Mouse (Mus musculus): ENCODE measurements around the gene Hist1h2bh. TPM values are rescaled to one million over a fixed set of nuclear protein-coding genes. Genes with fewer than 3 reads are reported as not detected.

Gene Hist1h2bh
- polyA plus RNA-seq, 1 experiment from 2014 or later: 0.77 TPM

DNA sequence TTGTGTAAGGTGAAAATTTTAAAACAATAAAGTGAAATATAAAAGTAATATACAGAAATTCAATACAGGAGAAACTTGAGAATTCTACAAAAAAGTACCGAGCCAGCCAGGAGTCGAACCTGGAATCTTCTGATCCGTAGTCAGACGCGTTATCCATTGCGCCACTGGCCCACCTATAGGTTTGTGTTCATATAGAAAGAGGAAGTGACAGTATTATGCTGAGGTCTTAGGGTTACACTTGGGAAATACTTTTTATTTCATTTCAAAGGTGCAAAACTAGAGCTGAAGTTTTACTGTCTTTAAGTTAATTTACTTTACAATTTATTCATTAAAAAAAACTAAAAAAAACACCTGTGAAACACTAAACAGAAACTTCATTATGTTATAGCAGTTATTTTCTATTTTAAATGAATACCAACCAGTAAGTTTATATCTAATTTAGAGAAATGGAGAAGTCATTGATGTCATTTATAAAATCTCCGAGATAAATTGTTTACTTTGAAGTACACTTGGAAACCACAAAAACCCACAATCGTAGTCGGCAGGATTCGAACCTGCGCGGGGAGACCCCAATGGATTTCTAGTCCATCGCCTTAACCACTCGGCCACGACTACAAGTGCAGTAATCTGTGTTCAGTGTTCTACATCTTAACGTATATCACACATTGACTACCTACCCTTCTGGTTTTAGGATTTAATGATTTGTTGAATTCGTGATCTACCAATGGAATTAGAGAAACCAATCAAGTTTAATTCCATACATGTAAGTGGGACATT, 42.6 kb downstream of the Hist1h2bh start:
- no peaks in the 10 kb centered on the region for H3K36me3 ChIP-seq (ENCODE audit: control insufficient read depth, insufficient read depth, low read length)
- H3K9me3 ChIP-seq (ENCODE audit: control insufficient read depth, low read length): no peaks in the 10 kb centered on the region
- H3K4me1 ChIP-seq (ENCODE audit: control insufficient read depth, insufficient read depth, low read length): peaks cover 7% of the 10 kb centered on the region
- 0 out of 2 replicates have a peak overlapping the region, but pooled peaks have one; percentile 15 for H3K4me3 ChIP-seq (ENCODE audit: low read depth, low read length)
- no peak overlapping the region for H3K9ac ChIP-seq (ENCODE audit: low read depth, low read length)
- peak; percentile 80 for DNase-seq (ENCODE audit: low spot score)
- no peak overlapping the region for H3K27ac ChIP-seq (replicated peaks; ENCODE audit: low read depth, low read length)
- no peaks in the 10 kb centered on the region for H3K27me3 ChIP-seq (replicated peaks; ENCODE audit: control insufficient read depth, insufficient read depth, low read length)
- ATAC-seq (ENCODE audit: low read depth): peak; percentile 74
- WGBS: 2% methylated on average over 17 of the region's 17 CpGs
- H3K4me2 ChIP-seq (ENCODE audit: low read depth, low read length): peak overlapping the region; percentile 43

DNA sequence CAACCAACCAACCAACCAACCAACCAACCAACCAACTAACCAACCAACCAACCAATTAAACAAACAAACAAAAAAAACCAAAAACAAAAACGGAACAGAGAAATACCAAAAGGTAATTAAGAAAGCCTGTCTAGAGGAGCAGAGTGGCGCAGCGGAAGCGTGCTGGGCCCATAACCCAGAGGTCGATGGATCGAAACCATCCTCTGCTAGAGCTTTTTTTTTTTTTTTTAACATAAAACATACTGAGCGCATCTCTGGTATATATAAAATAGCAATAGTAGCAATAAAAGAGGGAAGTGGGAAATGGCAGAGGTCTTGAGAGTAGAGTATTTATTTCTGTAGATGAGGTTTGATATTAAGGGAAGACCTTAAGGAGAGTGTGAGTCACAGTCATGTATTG, 43.2 kb downstream of the Hist1h2bh start:
- no peaks in the 10 kb centered on the region for H3K9me3 ChIP-seq (ENCODE audit: control insufficient read depth, low read length)
- H3K36me3 ChIP-seq (ENCODE audit: control insufficient read depth, insufficient read depth, low read length): no peaks in the 10 kb centered on the region
- no peak overlapping the region for H3K9ac ChIP-seq (ENCODE audit: low read depth, low read length)
- DNase-seq (ENCODE audit: low spot score): no peak
- H3K27ac ChIP-seq (replicated peaks; ENCODE audit: low read depth, low read length): no peak overlapping the region
- no peaks in the 10 kb centered on the region for H3K27me3 ChIP-seq (replicated peaks; ENCODE audit: control insufficient read depth, insufficient read depth, low read length)
- 12% methylated on average over 7 of the region's 7 CpGs for WGBS
- no peak for ATAC-seq (ENCODE audit: low read depth)
- H3K4me3 ChIP-seq (ENCODE audit: low read depth, low read length): no peak overlapping the region
- H3K4me2 ChIP-seq (ENCODE audit: low read depth, low read length): peak overlapping the region; percentile 23; the same call in 1 of the 2 replicates
- peaks cover under 1% of the 10 kb centered on the region for H3K4me1 ChIP-seq (ENCODE audit: control insufficient read depth, insufficient read depth, low read length)

DNA sequence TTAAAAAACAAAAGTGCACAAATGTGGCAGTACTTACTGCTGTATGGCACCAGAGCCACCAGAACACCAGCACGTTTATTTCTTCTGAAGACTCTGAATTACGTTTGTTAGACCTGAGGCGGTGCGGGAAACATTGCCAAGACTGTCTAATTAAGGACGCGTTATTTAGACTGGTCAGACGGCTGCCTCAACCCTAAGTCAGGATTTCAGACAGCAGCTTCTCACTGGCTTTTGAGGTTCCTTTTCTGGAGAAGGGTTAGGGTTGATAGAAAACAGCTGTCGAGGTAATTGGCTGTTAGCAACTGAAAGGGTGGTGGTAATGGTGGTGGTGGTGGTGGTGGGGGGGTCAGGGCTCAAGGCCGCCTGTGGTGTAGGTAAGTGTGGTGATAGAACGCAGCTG, 44.5 kb downstream of the Hist1h2bh start:
- WGBS: 2% methylated on average over 10 of the region's 10 CpGs
- H3K36me3 ChIP-seq (ENCODE audit: control insufficient read depth, insufficient read depth, low read length): no peaks in the 10 kb centered on the region
- H3K27ac ChIP-seq (replicated peaks; ENCODE audit: low read depth, low read length): no peak overlapping the region
- H3K4me1 ChIP-seq (ENCODE audit: control insufficient read depth, insufficient read depth, low read length): no peaks in the 10 kb centered on the region; the same call in 1 of the 2 replicates
- ATAC-seq (ENCODE audit: low read depth): no peak
- H3K4me3 ChIP-seq (ENCODE audit: low read depth, low read length): peak overlapping the region; percentile 37
- no peaks in the 10 kb centered on the region for H3K9me3 ChIP-seq (ENCODE audit: control insufficient read depth, low read length)
- no peaks in the 10 kb centered on the region for H3K27me3 ChIP-seq (replicated peaks; ENCODE audit: control insufficient read depth, insufficient read depth, low read length)
- peak; percentile 30 for DNase-seq (ENCODE audit: low spot score)
- H3K9ac ChIP-seq (ENCODE audit: low read depth, low read length): 0 out of 2 replicates have a peak overlapping the region, but pooled peaks have one; percentile 5
- peak overlapping the region; percentile 57 for H3K4me2 ChIP-seq (ENCODE audit: low read depth, low read length)

DNA sequence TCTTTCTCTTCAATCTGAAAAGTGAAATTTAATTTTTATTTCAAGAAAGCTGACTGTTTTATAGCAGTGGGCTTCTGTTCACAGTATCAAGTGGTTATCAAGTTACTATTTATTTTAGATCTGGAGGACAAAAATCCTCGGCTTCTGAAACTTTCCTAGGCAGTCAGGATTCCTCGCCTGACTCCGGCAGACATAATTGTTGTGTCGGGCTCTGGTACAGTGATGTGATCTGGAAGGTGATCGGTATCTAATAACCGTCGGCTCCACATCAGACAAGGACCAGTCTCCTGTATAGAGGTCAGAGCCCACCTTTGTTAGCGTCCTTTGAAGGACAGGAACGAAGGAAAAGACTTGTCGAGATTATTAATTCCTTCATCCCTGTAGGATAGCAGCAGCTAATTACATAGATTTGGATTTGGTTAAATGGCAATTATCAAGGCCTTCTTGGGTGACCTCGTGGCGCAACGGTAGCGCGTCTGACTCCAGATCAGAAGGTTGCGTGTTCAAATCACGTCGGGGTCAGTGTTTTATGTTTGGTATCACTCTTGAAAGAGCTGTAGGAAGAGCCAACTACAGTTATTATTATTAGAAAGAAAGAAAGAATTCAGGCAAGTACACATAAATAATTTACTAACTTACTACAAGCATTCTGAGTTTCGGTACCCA, 45.4 kb downstream of the Hist1h2bh start:
- DNase-seq (ENCODE audit: low spot score) (peak; percentile 32), ATAC-seq (ENCODE audit: low read depth) (no peak)
- peak overlapping the region; percentile 57 for H3K4me2 ChIP-seq (ENCODE audit: low read depth, low read length)
- H3K4me1 ChIP-seq (ENCODE audit: control insufficient read depth, insufficient read depth, low read length): no peaks in the 10 kb centered on the region; the same call in 1 of the 2 replicates
- H3K9ac ChIP-seq (ENCODE audit: low read depth, low read length): no peak overlapping the region
- H3K36me3 ChIP-seq (ENCODE audit: control insufficient read depth, insufficient read depth, low read length): no peaks in the 10 kb centered on the region
- H3K4me3 ChIP-seq (ENCODE audit: low read depth, low read length): peak overlapping the region; percentile 37
- H3K27me3 ChIP-seq (replicated peaks; ENCODE audit: control insufficient read depth, insufficient read depth, low read length): no peaks in the 10 kb centered on the region
- 5% methylated on average over 19 of the region's 19 CpGs for WGBS
- no peaks in the 10 kb centered on the region for H3K9me3 ChIP-seq (ENCODE audit: control insufficient read depth, low read length)
- no peak overlapping the region for H3K27ac ChIP-seq (replicated peaks; ENCODE audit: low read depth, low read length)

DNA sequence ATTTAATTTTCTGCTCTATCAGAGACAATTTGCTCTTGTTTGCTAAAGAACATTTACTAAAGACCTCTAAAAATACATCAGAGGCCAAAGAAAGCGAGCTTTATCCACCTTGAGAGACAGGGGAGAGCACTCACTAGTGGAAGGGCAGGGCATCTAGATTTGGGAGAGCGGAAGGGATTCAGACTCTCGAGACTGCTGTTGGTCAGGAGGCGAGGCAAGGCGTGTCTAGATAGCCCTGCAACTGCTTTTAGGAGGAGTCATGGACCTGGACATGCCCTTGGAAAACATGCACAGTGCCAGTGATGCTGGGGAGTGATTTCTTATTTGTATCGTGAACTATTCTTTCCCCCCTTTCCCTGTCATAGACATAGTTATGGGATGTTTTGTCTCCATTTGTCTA, 47.7 kb downstream of the Hist1h2bh start:
- Histone ChIP-seq H3K4me1 (ENCODE audit: control insufficient read depth, insufficient read depth, low read length) (no peaks in the 10 kb centered on the region), H3K27me3 (replicated peaks; ENCODE audit: control insufficient read depth, insufficient read depth, low read length) (no peaks in the 10 kb centered on the region), H3K4me3 (ENCODE audit: low read depth, low read length) (no peak overlapping the region), H3K27ac (replicated peaks; ENCODE audit: low read depth, low read length) (no peak overlapping the region), H3K9ac (ENCODE audit: low read depth, low read length) (no peak overlapping the region), H3K9me3 (ENCODE audit: control insufficient read depth, low read length) (no peaks in the 10 kb centered on the region), H3K4me2 (ENCODE audit: low read depth, low read length) (no peak overlapping the region), H3K36me3 (ENCODE audit: control insufficient read depth, insufficient read depth, low read length) (no peaks in the 10 kb centered on the region)
- ATAC-seq (ENCODE audit: low read depth): no peak
- DNase-seq (ENCODE audit: low spot score): no peak
- 75% methylated on average over 6 of the region's 6 CpGs for WGBS

DNA sequence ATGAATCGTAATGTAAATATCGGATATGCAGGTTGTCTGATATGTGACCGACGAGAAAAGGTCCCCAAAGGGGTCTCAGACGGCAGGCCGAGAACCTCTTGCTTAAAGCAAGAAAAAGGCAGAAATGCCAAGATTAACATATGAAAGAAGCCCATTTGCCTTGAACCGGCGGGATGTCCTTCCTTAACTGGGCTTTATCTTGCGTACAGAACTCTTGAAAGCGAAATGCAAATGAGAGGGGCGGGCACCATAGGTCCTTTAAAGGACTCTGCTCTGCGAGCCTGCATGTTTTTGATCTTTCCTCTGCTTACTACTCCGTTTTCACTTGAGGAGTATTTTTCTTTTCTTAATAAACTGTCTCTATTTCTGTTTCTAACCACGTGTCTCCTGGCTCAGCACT, 51.2 kb downstream of the Hist1h2bh start:
- 10% methylated on average over 14 of the region's 14 CpGs for WGBS
- peak overlapping the region; percentile 28 for H3K4me2 ChIP-seq (ENCODE audit: low read depth, low read length)
- H3K27ac ChIP-seq (replicated peaks; ENCODE audit: low read depth, low read length): no peak overlapping the region
- H3K27me3 ChIP-seq (replicated peaks; ENCODE audit: control insufficient read depth, insufficient read depth, low read length): no peaks in the 10 kb centered on the region
- H3K4me3 ChIP-seq (ENCODE audit: low read depth, low read length): 0 out of 2 replicates have a peak overlapping the region, but pooled peaks have one; percentile 16
- DNase-seq (ENCODE audit: low spot score) (peak; percentile 8), ATAC-seq (ENCODE audit: low read depth) (no peak)
- no peaks in the 10 kb centered on the region for H3K36me3 ChIP-seq (ENCODE audit: control insufficient read depth, insufficient read depth, low read length)
- no peak overlapping the region for H3K9ac ChIP-seq (ENCODE audit: low read depth, low read length)
- H3K9me3 ChIP-seq (ENCODE audit: control insufficient read depth, low read length): no peaks in the 10 kb centered on the region
- H3K4me1 ChIP-seq (ENCODE audit: control insufficient read depth, insufficient read depth, low read length): peaks cover 6% of the 10 kb centered on the region; the same call in 1 of the 2 replicates

Small RNAs within 50 kb of the gene (microRNA-seq; reads per million reads assigned to microRNA genes)
- gene Gm44297 (ENCODE audit: borderline number of aligned reads) (not detected), gene Gm44359 (ENCODE audit: borderline number of aligned reads) (not detected), gene Gm44394 (ENCODE audit: borderline number of aligned reads) (not detected), gene n-TStga1 (ENCODE audit: borderline number of aligned reads) (0.83 reads per million)

Other genes with a start within 250 kb of the Hist1h2bh start
- gene Zfp322a, start 174.2 kb downstream of the Hist1h2bh start, polyA plus RNA-seq (2014; fragmentation: Nextera tagmentation; extraction: Ambion mirVana): 40.2 and 44.9 TPM in 2 replicates
- 10.3 and 11.6 TPM in 2 replicates for gene Abt1, start 119.5 kb downstream of the Hist1h2bh start, polyA plus RNA-seq (2014; fragmentation: Nextera tagmentation; extraction: Ambion mirVana)
- 0.18 TPM in 1 of 2 replicates, not detected in the other for gene Btn1a1, start 77.5 kb downstream of the Hist1h2bh start, polyA plus RNA-seq (2014; fragmentation: Nextera tagmentation; extraction: Ambion mirVana)
- gene Btn2a2, start 54.5 kb downstream of the Hist1h2bh start, polyA plus RNA-seq (2014; fragmentation: Nextera tagmentation; extraction: Ambion mirVana): 0.40 and 0.51 TPM in 2 replicates
- 5.1 and 5.6 TPM in 2 replicates for gene Hist1h4h, start 12.3 kb downstream of the Hist1h2bh start, polyA plus RNA-seq (2014; fragmentation: Nextera tagmentation; extraction: Ambion mirVana)
- 5.2 and 7.0 TPM in 2 replicates for gene Hist1h2af, start 9.5 kb downstream of the Hist1h2bh start, polyA plus RNA-seq (2014; fragmentation: Nextera tagmentation; extraction: Ambion mirVana)
- 3.7 and 4.1 TPM in 2 replicates for gene Hist1h3g, start 8.0 kb downstream of the Hist1h2bh start, polyA plus RNA-seq (2014; fragmentation: Nextera tagmentation; extraction: Ambion mirVana)
- 0.71 and 1.0 TPM in 2 replicates for gene Hist1h3f, start 660 bp upstream of the Hist1h2bh start, polyA plus RNA-seq (2014; fragmentation: Nextera tagmentation; extraction: Ambion mirVana)
- 0.84 and 0.88 TPM in 2 replicates for gene Hist1h4f, start 8.3 kb upstream of the Hist1h2bh start, polyA plus RNA-seq (2014; fragmentation: Nextera tagmentation; extraction: Ambion mirVana)
- gene Hist1h1d, start 9.9 kb upstream of the Hist1h2bh start, polyA plus RNA-seq (2014; fragmentation: Nextera tagmentation; extraction: Ambion mirVana): 0.60 TPM in 2 replicates
- gene Hist1h3e, start 19.0 kb upstream of the Hist1h2bh start, polyA plus RNA-seq (2014; fragmentation: Nextera tagmentation; extraction: Ambion mirVana): 4.4 and 6.1 TPM in 2 replicates
- gene Hist1h2ae, start 27.8 kb upstream of the Hist1h2bh start, polyA plus RNA-seq (2014; fragmentation: Nextera tagmentation; extraction: Ambion mirVana): 93.4 and 108 TPM in 2 replicates
- gene Hist1h2bg, start 28.0 kb upstream of the Hist1h2bh start, polyA plus RNA-seq (2014; fragmentation: Nextera tagmentation; extraction: Ambion mirVana): 5.1 and 5.3 TPM in 2 replicates
- 3.6 and 4.1 TPM in 2 replicates for gene Hist1h2bf, start 30.8 kb upstream of the Hist1h2bh start, polyA plus RNA-seq (2014; fragmentation: Nextera tagmentation; extraction: Ambion mirVana)
- gene Hist1h2ad, start 31.0 kb upstream of the Hist1h2bh start, polyA plus RNA-seq (2014; fragmentation: Nextera tagmentation; extraction: Ambion mirVana): 1.6 and 2.8 TPM in 2 replicates
- gene Hist1h3d, start 32.4 kb upstream of the Hist1h2bh start, polyA plus RNA-seq (2014; fragmentation: Nextera tagmentation; extraction: Ambion mirVana): 5.2 and 7.2 TPM in 2 replicates
- gene Hist1h4d, start 38.2 kb upstream of the Hist1h2bh start, polyA plus RNA-seq (2014; fragmentation: Nextera tagmentation; extraction: Ambion mirVana): 74.5 and 84.0 TPM in 2 replicates
- 1.5 and 2.2 TPM in 2 replicates for gene Hist1h2be, start 77.7 kb upstream of the Hist1h2bh start, polyA plus RNA-seq (2014; fragmentation: Nextera tagmentation; extraction: Ambion mirVana)
- 12.8 and 15.7 TPM in 2 replicates for gene Hist1h1e, start 79.2 kb upstream of the Hist1h2bh start, polyA plus RNA-seq (2014; fragmentation: Nextera tagmentation; extraction: Ambion mirVana)
- gene Hist1h2ac, start 140.6 kb upstream of the Hist1h2bh start, polyA plus RNA-seq (2014; fragmentation: Nextera tagmentation; extraction: Ambion mirVana): 1.2 and 1.3 TPM in 2 replicates
- gene Hist1h2bc, start 140.8 kb upstream of the Hist1h2bh start, polyA plus RNA-seq (2014; fragmentation: Nextera tagmentation; extraction: Ambion mirVana): 52.7 and 78.2 TPM in 2 replicates
- gene Hist1h1t, start 152.4 kb upstream of the Hist1h2bh start, polyA plus RNA-seq (2014; fragmentation: Nextera tagmentation; extraction: Ambion mirVana): 0.19 and 0.31 TPM in 2 replicates
- 5.7 and 5.8 TPM in 2 replicates for gene Hist1h4c, start 155.1 kb upstream of the Hist1h2bh start, polyA plus RNA-seq (2014; fragmentation: Nextera tagmentation; extraction: Ambion mirVana)
- gene Hfe, start 167.5 kb upstream of the Hist1h2bh start, polyA plus RNA-seq (2014; fragmentation: Nextera tagmentation; extraction: Ambion mirVana): 9.6 and 10.3 TPM in 2 replicates
- 36.1 and 37.8 TPM in 2 replicates for gene Hist1h1c, start 195.4 kb upstream of the Hist1h2bh start, polyA plus RNA-seq (2014; fragmentation: Nextera tagmentation; extraction: Ambion mirVana)
- gene Hist1h3c, start 202.2 kb upstream of the Hist1h2bh start, polyA plus RNA-seq (2014; fragmentation: Nextera tagmentation; extraction: Ambion mirVana): 5.1 and 7.5 TPM in 2 replicates
- gene Hist1h2bb, start 203.3 kb upstream of the Hist1h2bh start, polyA plus RNA-seq (2014; fragmentation: Nextera tagmentation; extraction: Ambion mirVana): 1.2 and 2.1 TPM in 2 replicates
- 30.2 and 32.6 TPM in 2 replicates for gene Hist1h2ab, start 207.7 kb upstream of the Hist1h2bh start, polyA plus RNA-seq (2014; fragmentation: Nextera tagmentation; extraction: Ambion mirVana)
- gene Hist1h3b, start 208.9 kb upstream of the Hist1h2bh start, polyA plus RNA-seq (2014; fragmentation: Nextera tagmentation; extraction: Ambion mirVana): 6.6 and 11.5 TPM in 2 replicates
- gene Hist1h4b, start 213.6 kb upstream of the Hist1h2bh start, polyA plus RNA-seq (2014; fragmentation: Nextera tagmentation; extraction: Ambion mirVana): 3.5 and 4.7 TPM in 2 replicates
- 0.68 and 0.74 TPM in 2 replicates for gene Hist1h4a, start 217.8 kb upstream of the Hist1h2bh start, polyA plus RNA-seq (2014; fragmentation: Nextera tagmentation; extraction: Ambion mirVana)
- gene Hist1h3a, start 219.0 kb upstream of the Hist1h2bh start, polyA plus RNA-seq (2014; fragmentation: Nextera tagmentation; extraction: Ambion mirVana): 3.7 and 4.9 TPM in 2 replicates
- gene Hist1h1a, start 220.3 kb upstream of the Hist1h2bh start, polyA plus RNA-seq (2014; fragmentation: Nextera tagmentation; extraction: Ambion mirVana): 3.2 and 3.5 TPM in 2 replicates
- gene Trim38, start 226.5 kb upstream of the Hist1h2bh start, polyA plus RNA-seq (2014; fragmentation: Nextera tagmentation; extraction: Ambion mirVana): 0.31 TPM in 1 of 2 replicates, not detected in the other

Measured in embryonic facial prominence, embryonic 14.5 days (tissue).